Mouse (Mus musculus): ENCODE measurements around the gene Commd1. TPM values are rescaled to one million over a fixed set of nuclear protein-coding genes. Genes with fewer than 3 reads are reported as not detected.

Gene Commd1
- total RNA-seq, 2 experiments from 2014 or later: 11.3 to 26.3 TPM

GRCm38 (mm10) chr11:22868582-22868981 lies 113.6 kb downstream of the Commd1 start:
- no peak for ATAC-seq (replicated peaks; ENCODE audit: low FRiP score, poor library complexity, severe bottlenecking)

GRCm38 (mm10) chr11:22867691-22868090 lies 114.5 kb downstream of the Commd1 start:
- ATAC-seq (replicated peaks; ENCODE audit: low FRiP score, poor library complexity, severe bottlenecking): no peak

- no peak for ATAC-seq (replicated peaks; ENCODE audit: low FRiP score, poor library complexity, severe bottlenecking)
These were observed 116.4 kb downstream of the Commd1 start for GRCm38 (mm10) chr11:22865635-22866246.

- ATAC-seq (replicated peaks; ENCODE audit: low FRiP score, poor library complexity, severe bottlenecking): no peak
These were observed 117.7 kb downstream of the Commd1 start for GRCm38 (mm10) chr11:22864305-22865060.

- ATAC-seq (replicated peaks; ENCODE audit: low FRiP score, poor library complexity, severe bottlenecking): no peak
These were observed 118.6 kb downstream of the Commd1 start for GRCm38 (mm10) chr11:22863581-22863980.

- no peak for ATAC-seq (replicated peaks; ENCODE audit: low FRiP score, poor library complexity, severe bottlenecking)
These were observed 120.9 kb downstream of the Commd1 start for GRCm38 (mm10) chr11:22861315-22861714.

GRCm38 (mm10) chr11:22860335-22861227 lies 121.6 kb downstream of the Commd1 start, which contains the start of gene B3gnt2:
B3gnt2 (minus strand) TSS chr11:22860961.
- peak; percentile 23 for ATAC-seq (replicated peaks; ENCODE audit: low FRiP score, poor library complexity, severe bottlenecking)

- ATAC-seq (replicated peaks; ENCODE audit: low FRiP score, poor library complexity, severe bottlenecking): peak; percentile 76
These were observed 122.4 kb downstream of the Commd1 start for GRCm38 (mm10) chr11:22859633-22860334.

- ATAC-seq (replicated peaks; ENCODE audit: low FRiP score, poor library complexity, severe bottlenecking): peak; percentile 6; the same call in 1 of the 2 replicates
These were observed 122.9 kb downstream of the Commd1 start for GRCm38 (mm10) chr11:22859301-22859632.

- ATAC-seq (replicated peaks; ENCODE audit: low FRiP score, poor library complexity, severe bottlenecking): peak; percentile 50
These were observed 123.5 kb downstream of the Commd1 start for GRCm38 (mm10) chr11:22858441-22859300.

GRCm38 (mm10) chr11:22857705-22858440 lies 124.3 kb downstream of the Commd1 start:
- ATAC-seq (replicated peaks; ENCODE audit: low FRiP score, poor library complexity, severe bottlenecking): no peak

- no peak for ATAC-seq (replicated peaks; ENCODE audit: low FRiP score, poor library complexity, severe bottlenecking)
These were observed 125.0 kb downstream of the Commd1 start for GRCm38 (mm10) chr11:22857106-22857704.

- ATAC-seq (replicated peaks; ENCODE audit: low FRiP score, poor library complexity, severe bottlenecking): no peak
These were observed 125.7 kb downstream of the Commd1 start for GRCm38 (mm10) chr11:22856371-22856965.

- no peak for ATAC-seq (replicated peaks; ENCODE audit: low FRiP score, poor library complexity, severe bottlenecking)
These were observed 127.6 kb downstream of the Commd1 start for GRCm38 (mm10) chr11:22854571-22854970.

- ATAC-seq (replicated peaks; ENCODE audit: low FRiP score, poor library complexity, severe bottlenecking): no peak
These were observed 128.6 kb downstream of the Commd1 start for GRCm38 (mm10) chr11:22853477-22854157.

GRCm38 (mm10) chr11:22852510-22852909 lies 129.7 kb downstream of the Commd1 start:
- no peak for ATAC-seq (replicated peaks; ENCODE audit: low FRiP score, poor library complexity, severe bottlenecking)

- no peak for ATAC-seq (replicated peaks; ENCODE audit: low FRiP score, poor library complexity, severe bottlenecking)
These were observed 130.8 kb downstream of the Commd1 start for GRCm38 (mm10) chr11:22851416-22851815.

All from erythroblast, adult 5-6 weeks (primary cell).